Mouse (Mus musculus) adrenal gland, adult 8-10 months (tissue): ENCODE results near the gene Ublcp1. TPM values are rescaled to one million over a fixed set of nuclear protein-coding genes. Genes with fewer than 3 reads are reported as not detected.

ENCODE experiments used
- DNase-seq: peaks from one replicate; pipeline ENCODE4 v3.0.0; 2022
- total RNA-seq, 4 experiments: library from RNA; stranded (reverse); gene quantifications; 2 replicates each; pipeline ENCODE4 v1.2.4; 2022

The Ublcp1 gene
- total RNA-seq, result 10 to 100 TPM; 35.1 to 58.6 (median 50.5) TPM

- peak; percentile 92 for DNase-seq
Measured at GRCm38 (mm10) chr11:44470432-44471336, at the start of gene Ublcp1. Gene Ublcp1, minus strand, starts transcription at chr11:44470498.

GRCm38 (mm10) chr11:44519096-44519949, 49.0 kb upstream of the Ublcp1 start:
- DNase-seq, result peak; percentile 34

- DNase-seq, result peak; percentile 58
Measured at GRCm38 (mm10) chr11:44518281-44519095, 48.2 kb upstream of the Ublcp1 start, which contains the start of gene Rnf145. Gene Rnf145, plus strand, starts transcription at chr11:44518964.

GRCm38 (mm10) chr11:44517561-44518280, 47.4 kb upstream of the Ublcp1 start:
- DNase-seq, result no peak

- DNase-seq, result no peak
Measured at GRCm38 (mm10) chr11:44516362-44516761, 46.1 kb upstream of the Ublcp1 start.

GRCm38 (mm10) chr11:44514666-44515065, 44.4 kb upstream of the Ublcp1 start:
- no peak for DNase-seq

- no peak for DNase-seq
Measured at GRCm38 (mm10) chr11:44513026-44513422, 42.7 kb upstream of the Ublcp1 start.

GRCm38 (mm10) chr11:44512044-44513025, 42.0 kb upstream of the Ublcp1 start:
- no peak for DNase-seq

GRCm38 (mm10) chr11:44510371-44510770, 40.1 kb upstream of the Ublcp1 start:
- no peak for DNase-seq

GRCm38 (mm10) chr11:44509906-44510305, 39.6 kb upstream of the Ublcp1 start:
- no peak for DNase-seq

- no peak for DNase-seq
Measured at GRCm38 (mm10) chr11:44508876-44509275, 38.6 kb upstream of the Ublcp1 start.

GRCm38 (mm10) chr11:44504761-44505160, 34.5 kb upstream of the Ublcp1 start:
- no peak for DNase-seq

- DNase-seq, result no peak
Measured at GRCm38 (mm10) chr11:44504146-44504545, 33.8 kb upstream of the Ublcp1 start.

GRCm38 (mm10) chr11:44502931-44503330, 32.6 kb upstream of the Ublcp1 start:
- no peak for DNase-seq

GRCm38 (mm10) chr11:44501477-44501876, 31.2 kb upstream of the Ublcp1 start:
- DNase-seq, result no peak

- no peak for DNase-seq
Measured at GRCm38 (mm10) chr11:44500966-44501365, 30.7 kb upstream of the Ublcp1 start.

GRCm38 (mm10) chr11:44498412-44499272, 28.3 kb upstream of the Ublcp1 start:
- DNase-seq, result no peak

- no peak for DNase-seq
Measured at GRCm38 (mm10) chr11:44496217-44496616, 25.9 kb upstream of the Ublcp1 start.

GRCm38 (mm10) chr11:44494643-44495323, 24.5 kb upstream of the Ublcp1 start:
- no peak for DNase-seq
